Mouse (Mus musculus) erythroblast, embryonic 14.5 days (primary cell): ENCODE measurements around the gene BC037034. TPM values are rescaled to one million over a fixed set of nuclear protein-coding genes. Genes with fewer than 3 reads are reported as not detected.
"Not testable (repeated sequence)": the region's sequence is repeated elsewhere in the genome, so short reads cannot be mapped to it uniquely, and the experiment has no call there.

ENCODE experiments used
- H3K27me3 ChIP-seq: 2 replicates; pipeline ENCODE4 v1.6.1; 2012; ENCODE audit warnings: inconsistent platforms; ENCODE audit not compliant: control insufficient read depth
- H3K36me3 ChIP-seq: 2 replicates; pipeline ENCODE4 v1.6.1; 2012; ENCODE audit warnings: mild to moderate bottlenecking, inconsistent platforms; ENCODE audit not compliant: control insufficient read depth
- H3K4me1 ChIP-seq: 2 replicates; pipeline ENCODE4 v1.6.1; 2012; ENCODE audit warnings: inconsistent platforms; ENCODE audit not compliant: control insufficient read depth
- H3K4me3 ChIP-seq: replicated peaks from 2 replicates; pipeline ENCODE3; 2012; ENCODE audit warnings: moderate library complexity, mild to moderate bottlenecking, inconsistent platforms
- H3K9me3 ChIP-seq: 2 replicates; pipeline ENCODE4 v1.6.1; 2012; ENCODE audit warnings: low read length, inconsistent platforms, mixed read lengths; ENCODE audit not compliant: control insufficient read depth
- GATA1 ChIP-seq: IDR thresholded peaks from 2 replicates; pipeline ENCODE4 v1.6.1; 2012; ENCODE audit warnings: low read length, inconsistent platforms, mixed read lengths
- TAL1 ChIP-seq: IDR thresholded peaks from 3 replicates; pipeline ENCODE4 v1.6.1; 2012; ENCODE audit warnings: low read length, inconsistent platforms, mixed read lengths
- polyA plus RNA-seq: library from polyadenylated mRNA; stranded (reverse); fragments of >175 nt; gene quantifications from 2 replicates; pipeline ENCODE4 v1.2.3, GENCODE M21; 2012

Gene BC037034
- polyA plus RNA-seq, 1 experiment: 2.9 TPM

DNA sequence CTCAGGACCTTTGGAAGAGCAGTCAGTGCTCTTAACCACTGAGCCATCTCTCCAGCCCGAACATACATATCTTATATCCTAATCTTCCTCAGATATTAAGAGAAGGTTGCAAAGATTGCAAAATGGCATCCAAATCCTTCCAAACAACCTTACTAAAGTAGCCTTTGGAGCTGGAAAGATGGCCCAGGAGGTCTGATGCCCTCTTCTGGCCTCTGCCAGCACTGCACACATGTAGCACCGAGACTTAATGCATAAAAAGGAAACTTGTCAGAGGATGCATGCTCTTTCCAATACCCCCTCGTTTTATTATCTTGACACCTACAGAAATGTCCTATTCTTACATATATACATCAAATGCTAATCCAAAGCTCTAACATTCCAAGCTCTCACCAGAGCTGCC is 35.8 kb downstream of the BC037034 start:
- Histone ChIP-seq H3K27me3 (no peaks in the 10 kb centered on the region), H3K4me3 (no peak overlapping the region), H3K9me3 (no peaks in the 10 kb centered on the region), H3K4me1 (no peaks in the 10 kb centered on the region), H3K36me3 (no peaks in the 10 kb centered on the region)
- TF ChIP-seq TAL1 (no peak), GATA1 (no peak)

GRCm38 (mm10) chr5:138227367-138227766 is 36.5 kb downstream of the BC037034 start:
- Histone ChIP-seq H3K9me3 (no peaks in the 10 kb centered on the region), H3K27me3 (no peaks in the 10 kb centered on the region), H3K4me3 (no peak overlapping the region), H3K36me3 (no peaks in the 10 kb centered on the region), H3K4me1 (no peaks in the 10 kb centered on the region)
- no peak for TF ChIP-seq GATA1
- TF ChIP-seq TAL1: no peak

- no peak for TF ChIP-seq TAL1
- no peak for TF ChIP-seq GATA1
- no peaks in the 10 kb centered on the region for H3K9me3 ChIP-seq
- no peaks in the 10 kb centered on the region for H3K27me3 ChIP-seq
- no peaks in the 10 kb centered on the region for H3K4me1 ChIP-seq
- H3K36me3 ChIP-seq: no peaks in the 10 kb centered on the region
- no peak overlapping the region for H3K4me3 ChIP-seq
Observed at GRCm38 (mm10) chr5:138226491-138226890, 37.3 kb downstream of the BC037034 start.

- Histone ChIP-seq H3K36me3 (no peaks in the 10 kb centered on the region), H3K27me3 (no peaks in the 10 kb centered on the region), H3K4me1 (no peaks in the 10 kb centered on the region), H3K9me3 (no peaks in the 10 kb centered on the region), H3K4me3 (no peak within 1 kb of the TSS)
- TF ChIP-seq GATA1: no peak
- TF ChIP-seq TAL1: no peak
Observed at GRCm38 (mm10) chr5:138225700-138226099, 38.1 kb downstream of the BC037034 start, which contains the start of gene Nxpe5. TSS of gene Nxpe5 (plus strand) at chr5:138225898.

DNA sequence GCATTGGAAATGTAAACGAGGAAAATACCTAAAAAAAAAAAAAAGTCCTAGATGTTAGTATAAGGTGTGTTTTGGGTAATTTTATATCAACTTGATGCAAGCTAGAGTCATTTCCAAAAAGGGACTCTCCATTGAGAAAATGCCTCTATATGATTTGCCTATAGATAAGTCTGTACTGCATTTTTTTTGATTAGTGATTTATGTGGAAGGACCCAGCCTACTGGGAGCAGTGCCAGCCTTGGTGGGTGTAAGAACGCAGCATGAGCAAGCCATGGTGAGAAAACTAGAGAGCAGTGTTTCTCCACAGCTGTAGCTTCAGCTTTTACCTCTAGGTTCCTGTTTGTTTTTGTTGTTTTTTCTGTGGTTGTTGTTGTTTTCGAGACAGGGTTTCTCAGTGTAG is 40.5 kb downstream of the BC037034 start:
- no peak overlapping the region for H3K4me3 ChIP-seq
- no peaks in the 10 kb centered on the region for H3K4me1 ChIP-seq
- H3K27me3 ChIP-seq: no peaks in the 10 kb centered on the region
- no peaks in the 10 kb centered on the region for H3K9me3 ChIP-seq
- TF ChIP-seq GATA1 (no peak), TAL1 (no peak)
- no peaks in the 10 kb centered on the region for H3K36me3 ChIP-seq

GRCm38 (mm10) chr5:138222111-138222510 is 41.7 kb downstream of the BC037034 start:
- H3K27me3 ChIP-seq: no peaks in the 10 kb centered on the region
- TF ChIP-seq TAL1 (no peak), GATA1 (no peak)
- no peaks in the 10 kb centered on the region for H3K4me1 ChIP-seq

GRCm38 (mm10) chr5:138219864-138220263 is 44.0 kb downstream of the BC037034 start:
- TF ChIP-seq TAL1: no peak
- TF ChIP-seq GATA1: no peak
- Histone ChIP-seq H3K4me3 (no peak overlapping the region), H3K36me3 (no peaks in the 10 kb centered on the region), H3K4me1 (no peaks in the 10 kb centered on the region), H3K27me3 (no peaks in the 10 kb centered on the region), H3K9me3 (peaks cover 22% of the 10 kb centered on the region)

More at GRCm38 (mm10) chr5:138222111-138222510, 41.7 kb downstream of the BC037034 start:
- H3K9me3 ChIP-seq: peaks cover 6% of the 10 kb centered on the region
- H3K36me3 ChIP-seq: no peaks in the 10 kb centered on the region
- H3K4me3 ChIP-seq: no peak overlapping the region

- not testable (repeated sequence) for H3K27me3 ChIP-seq, H3K4me3 ChIP-seq, H3K4me1 ChIP-seq, H3K36me3 ChIP-seq
- H3K9me3 ChIP-seq: peaks cover 28% of the 10 kb centered on the region
Observed at GRCm38 (mm10) chr5:138216632-138217031, 47.2 kb downstream of the BC037034 start.

Other genes starting within 250 kb of the BC037034 start
- 0.02 TPM in 1 of 2 replicates, not detected in the other for gene Smok3a, start 242.8 kb downstream of the BC037034 start, polyA plus RNA-seq
- not detected in 2 replicates for gene Smok3b, start 242.6 kb downstream of the BC037034 start, polyA plus RNA-seq
- not detected in 2 replicates for gene Smok3c, start 210.8 kb downstream of the BC037034 start, polyA plus RNA-seq
- gene Zkscan1, start 178.9 kb downstream of the BC037034 start, polyA plus RNA-seq: 0.01 and 0.02 TPM in 2 replicates
- gene Zscan21, start 147.1 kb downstream of the BC037034 start, polyA plus RNA-seq: 0.10 and 0.11 TPM in 2 replicates
- 0.01 and 0.04 TPM in 2 replicates for gene Zfp113, start 108.3 kb downstream of the BC037034 start, polyA plus RNA-seq
- 8.2 and 11.5 TPM in 2 replicates for gene Cops6, start 103.0 kb downstream of the BC037034 start, polyA plus RNA-seq
- gene Ap4m1, start 92.0 kb downstream of the BC037034 start, polyA plus RNA-seq: 1.1 and 1.7 TPM in 2 replicates
- gene Mcm7, start 91.6 kb downstream of the BC037034 start, polyA plus RNA-seq: 7.1 and 11.5 TPM in 2 replicates
- 2.8 and 3.9 TPM in 2 replicates for gene Taf6, start 76.6 kb downstream of the BC037034 start, polyA plus RNA-seq
- 0.28 and 0.30 TPM in 2 replicates for gene Cnpy4, start 76.5 kb downstream of the BC037034 start, polyA plus RNA-seq
- 0.12 and 0.31 TPM in 2 replicates for gene Mblac1, start 69.7 kb downstream of the BC037034 start, polyA plus RNA-seq
- not detected in 2 replicates for gene Nxpe5, start 38.1 kb downstream of the BC037034 start, polyA plus RNA-seq
- gene Lamtor4, start 8.6 kb downstream of the BC037034 start, polyA plus RNA-seq: 2.2 and 2.3 TPM in 2 replicates
- gene Gal3st4, start 8.8 kb upstream of the BC037034 start, polyA plus RNA-seq: not detected in 2 replicates
- not detected in 2 replicates for gene Gm43720, start 15.9 kb upstream of the BC037034 start, polyA plus RNA-seq
- 0.06 and 0.07 TPM in 2 replicates for gene Gpc2, start 16.0 kb upstream of the BC037034 start, polyA plus RNA-seq
- 3.2 and 4.9 TPM in 2 replicates for gene Stag3, start 16.2 kb upstream of the BC037034 start, polyA plus RNA-seq
- not detected in 2 replicates for gene Pvrig, start 77.9 kb upstream of the BC037034 start, polyA plus RNA-seq
- 0.01 TPM in 1 of 2 replicates, not detected in the other for gene Zfp157, start 177.4 kb upstream of the BC037034 start, polyA plus RNA-seq